Mouse (Mus musculus) ovary, postnatal 14 days (tissue): Measurements from ENCODE around the gene Krt88.

Source experiments
- DNase-seq: peaks from one replicate; pipeline ENCODE4 v3.0.0; 2022; ENCODE audit warnings: low spot score

Gene Krt88

DNA sequence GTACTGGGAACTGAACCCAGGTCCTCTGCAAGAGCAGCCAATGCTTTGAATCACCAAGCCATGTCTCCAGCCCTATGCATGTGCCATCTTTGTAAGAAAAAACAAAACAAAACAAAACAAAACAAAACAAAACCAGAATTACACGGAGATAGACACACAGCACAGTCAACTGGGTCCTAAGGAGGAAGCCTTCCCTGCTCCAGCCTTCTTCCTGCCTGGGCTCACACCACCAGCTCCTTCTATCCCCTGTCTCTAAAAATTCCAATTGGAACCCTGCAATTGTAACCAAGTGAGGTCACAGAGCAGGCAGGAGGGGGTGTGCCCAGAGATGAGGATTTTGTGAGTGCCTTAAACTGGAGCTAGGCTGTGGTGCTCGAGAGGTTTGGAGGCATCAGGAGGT is at the start of gene Krt88:
Gene Krt88, plus strand, starts transcription at position 301 of the 400 bp plus-strand sequence.
- no peak for DNase-seq

GRCm38 (mm10) chr15:101398269-101398668 is 49.3 kb upstream of the Krt88 start:
- DNase-seq = no peak

GRCm38 (mm10) chr15:101410775-101411174 is 36.8 kb upstream of the Krt88 start, which contains the start of gene Krt7:
Gene Krt7, plus strand, starts transcription at chr15:101411043.
- DNase-seq = no peak

- no peak for DNase-seq
These were observed 35.4 kb upstream of the Krt88 start for GRCm38 (mm10) chr15:101412188-101412587.

GRCm38 (mm10) chr15:101413916-101414635 is 33.5 kb upstream of the Krt88 start:
- DNase-seq = no peak

DNA sequence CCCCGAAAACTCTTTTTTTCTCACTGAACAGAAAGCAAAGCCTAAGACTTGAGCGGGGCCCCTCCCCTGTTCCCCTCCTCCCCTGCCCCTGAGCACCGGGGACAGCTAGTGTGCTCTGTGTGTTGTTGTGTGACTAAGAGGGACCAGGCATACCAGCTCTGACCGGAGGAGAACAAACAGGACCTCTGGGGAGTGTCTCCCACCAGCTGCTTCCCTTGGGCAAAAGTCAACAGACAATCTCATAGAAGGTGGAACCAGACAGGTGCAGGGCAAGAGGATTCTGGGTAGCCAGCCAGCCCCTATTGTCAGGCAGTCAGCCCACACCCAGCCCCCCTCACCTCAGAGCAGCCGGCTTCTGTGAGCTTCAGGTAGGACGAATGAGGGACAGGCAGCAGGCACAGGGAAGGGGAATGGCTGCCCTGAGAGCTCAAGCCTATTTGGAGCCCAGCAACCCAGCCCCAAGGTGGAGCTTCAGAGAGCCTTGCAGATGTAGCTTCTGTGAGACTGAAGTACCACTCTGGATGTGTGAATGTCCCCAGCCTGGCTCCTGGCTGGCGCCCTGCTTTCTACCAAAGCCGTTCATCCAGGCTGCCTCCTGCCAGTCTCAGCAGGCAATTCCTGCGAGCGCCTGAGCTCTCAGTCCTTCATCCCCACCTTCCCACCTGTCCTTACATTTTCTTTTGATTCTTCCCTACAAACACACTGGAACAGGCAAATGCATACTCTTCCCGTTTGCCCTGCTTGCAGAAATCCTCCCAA is 32.6 kb upstream of the Krt88 start:
- no peak for DNase-seq

DNA sequence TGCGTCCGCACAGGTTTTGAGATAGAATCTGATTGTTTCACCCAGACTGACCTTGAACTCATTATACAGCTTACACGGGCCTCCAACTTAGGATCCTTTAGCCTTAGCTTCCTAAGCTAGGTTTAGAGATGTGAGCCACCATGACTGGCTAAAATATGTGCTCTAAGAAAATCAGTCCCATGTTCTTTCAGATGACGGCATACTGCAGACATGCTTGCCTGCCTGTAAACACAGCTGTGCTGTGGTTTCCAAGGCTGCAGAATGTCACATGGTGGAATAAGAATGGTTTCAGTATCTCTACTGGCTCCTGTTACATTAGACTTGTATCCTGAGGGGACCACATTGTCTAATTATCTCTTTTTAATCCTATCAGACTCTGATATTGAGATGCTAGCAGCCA is 28.6 kb upstream of the Krt88 start:
- DNase-seq = no peak

DNA sequence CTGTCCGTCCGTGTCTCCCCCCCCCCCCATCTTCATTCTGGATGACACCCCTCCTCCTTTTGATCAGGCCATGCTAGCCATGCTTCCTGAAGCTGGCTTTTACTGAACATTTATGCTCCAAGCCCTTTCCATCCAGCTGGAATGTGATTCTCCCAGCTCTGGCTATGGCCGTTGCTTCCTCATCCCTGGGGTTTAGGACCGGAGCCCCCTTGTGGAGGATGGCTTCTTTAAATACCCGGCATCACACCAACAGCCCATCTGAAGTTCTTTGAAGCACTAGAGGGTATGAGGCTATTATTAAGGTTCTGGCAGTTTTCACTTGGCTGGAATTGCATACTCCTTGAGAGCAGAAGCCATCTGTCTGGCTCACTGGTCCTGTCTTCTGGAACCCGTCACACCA is 26.6 kb upstream of the Krt88 start:
- no peak for DNase-seq

- DNase-seq = no peak
These were observed 22.6 kb upstream of the Krt88 start for GRCm38 (mm10) chr15:101424914-101425313.

DNA sequence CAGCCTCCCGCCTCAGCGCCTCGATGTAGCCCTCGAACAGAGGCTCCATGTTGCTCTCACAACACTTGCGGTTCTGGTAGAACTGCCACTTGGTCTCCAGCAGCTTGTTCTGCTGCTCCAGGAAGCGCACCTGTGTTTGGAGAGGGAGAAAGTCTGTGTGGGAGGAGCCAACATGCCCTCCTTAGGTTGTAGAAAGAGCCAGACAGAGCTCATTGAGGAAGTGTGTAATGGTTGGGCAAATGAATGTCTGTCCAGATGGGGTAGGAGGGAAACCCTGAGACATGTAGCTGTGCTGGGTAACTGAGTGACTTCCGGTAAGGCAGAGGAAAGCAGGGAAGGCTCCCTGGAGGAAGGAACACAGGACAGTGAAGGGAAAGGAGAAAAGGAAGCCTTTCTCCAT is 10.9 kb upstream of the Krt88 start:
- no peak for DNase-seq

DNA sequence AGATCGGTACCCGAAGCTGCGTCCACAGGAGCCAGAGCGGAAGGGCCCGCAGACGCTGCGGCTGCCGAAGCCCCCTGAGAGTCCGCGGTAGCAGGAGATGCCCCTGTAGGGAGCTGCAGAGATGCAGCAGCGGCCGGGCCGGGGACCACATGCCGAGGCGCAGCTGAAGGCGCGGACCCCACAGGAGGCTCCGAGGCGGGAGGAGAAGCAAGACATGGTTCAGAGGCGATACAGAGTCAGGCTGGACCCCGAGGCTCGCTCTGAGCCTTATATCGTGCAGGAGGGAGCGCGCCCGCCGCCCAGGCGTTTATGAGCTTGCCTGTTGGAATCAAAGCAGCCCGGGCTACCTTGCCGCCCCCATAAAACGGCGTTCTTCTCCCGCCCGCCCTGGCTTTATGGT is 9.0 kb upstream of the Krt88 start, which contains the start of gene Krt87:
Gene Krt87, minus strand, starts transcription at position 250 of the 400 bp plus-strand sequence.
- no peak for DNase-seq

DNA sequence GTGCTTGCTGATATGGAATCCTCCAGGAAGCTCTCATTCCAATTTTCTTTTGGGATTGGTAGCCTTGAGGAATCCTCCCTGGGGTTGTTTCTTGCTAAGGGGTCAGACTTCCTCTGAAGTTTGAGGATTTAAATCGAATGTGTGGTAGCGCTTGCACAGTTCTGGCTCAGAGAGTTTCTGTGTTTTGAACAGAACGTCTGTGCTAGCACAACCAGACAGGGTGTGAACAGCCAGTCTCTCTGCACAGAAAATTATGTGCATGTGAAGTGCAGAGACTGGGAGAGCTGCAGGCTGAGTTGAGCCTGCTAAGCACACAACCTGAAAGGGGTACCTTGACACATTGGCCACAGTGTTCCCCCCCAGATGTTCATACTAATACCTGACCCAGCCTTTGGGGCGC is 6.7 kb upstream of the Krt88 start:
- DNase-seq = no peak

DNA sequence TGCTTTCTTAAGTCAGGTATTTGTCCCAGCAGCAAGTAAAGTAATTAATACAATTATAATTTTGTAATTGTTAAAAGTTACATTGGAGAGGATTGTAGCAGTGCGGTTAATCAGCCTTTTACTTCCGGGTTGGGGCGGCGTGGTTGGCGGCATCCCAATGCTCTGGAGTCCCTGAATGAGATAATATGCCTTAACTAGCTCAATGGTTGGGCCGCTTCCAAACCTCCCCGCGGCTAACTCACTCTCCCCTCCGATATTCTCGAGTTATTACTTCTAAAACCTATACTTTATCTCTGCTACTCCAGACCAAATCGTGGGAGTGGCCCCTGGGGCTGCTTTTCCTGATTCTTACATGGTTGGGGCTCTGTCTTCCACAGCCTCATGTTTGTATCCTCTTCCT is 972 bp upstream of the Krt88 start:
- DNase-seq = peak; percentile 23

- peak; percentile 75 for DNase-seq
These were observed 5.7 kb downstream of the Krt88 start for GRCm38 (mm10) chr15:101453093-101453736.

- no peak for DNase-seq
These were observed 7.2 kb downstream of the Krt88 start for GRCm38 (mm10) chr15:101454774-101455173.

DNA sequence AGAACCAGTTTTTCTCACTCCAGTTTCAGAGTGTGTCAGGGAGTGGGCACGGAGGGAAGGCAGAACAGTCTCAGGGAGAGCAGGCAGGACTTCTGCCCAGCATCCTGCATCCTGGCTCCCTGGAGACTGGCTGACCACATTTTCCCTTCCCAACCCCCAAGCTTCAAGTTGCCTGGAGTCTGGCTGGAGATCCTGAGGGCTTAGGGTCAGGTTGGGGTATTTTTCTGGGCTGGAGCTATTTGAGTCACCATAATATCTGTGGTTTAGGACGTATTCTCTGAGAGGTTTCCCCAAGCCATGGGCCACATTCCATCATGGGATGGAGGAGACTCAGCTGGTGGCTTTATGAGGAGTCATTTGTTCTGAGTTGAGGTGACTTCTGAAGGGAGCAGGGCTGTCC is 7.7 kb downstream of the Krt88 start:
- no peak for DNase-seq

DNA sequence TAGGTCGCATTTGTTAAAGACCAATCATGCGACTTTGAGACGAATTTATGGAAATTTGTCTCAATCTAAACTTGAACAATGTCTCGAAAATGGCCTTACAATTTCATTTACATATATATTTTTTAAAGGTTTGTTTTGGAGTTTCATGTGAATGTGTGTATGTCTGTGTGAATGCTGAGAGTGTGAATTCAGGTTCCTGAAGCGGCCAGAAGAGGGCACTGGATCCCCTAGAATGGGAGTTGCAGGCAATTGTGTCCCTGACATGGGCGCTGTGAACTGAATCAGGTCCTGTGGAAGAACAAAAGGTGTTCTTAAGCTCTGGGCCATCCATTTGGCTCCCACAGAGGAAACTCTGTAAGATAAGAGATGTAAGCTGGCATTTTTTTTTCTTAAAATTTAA is 8.3 kb downstream of the Krt88 start:
- no peak for DNase-seq

GRCm38 (mm10) chr15:101458361-101458930 is 10.9 kb downstream of the Krt88 start:
- no peak for DNase-seq

DNA sequence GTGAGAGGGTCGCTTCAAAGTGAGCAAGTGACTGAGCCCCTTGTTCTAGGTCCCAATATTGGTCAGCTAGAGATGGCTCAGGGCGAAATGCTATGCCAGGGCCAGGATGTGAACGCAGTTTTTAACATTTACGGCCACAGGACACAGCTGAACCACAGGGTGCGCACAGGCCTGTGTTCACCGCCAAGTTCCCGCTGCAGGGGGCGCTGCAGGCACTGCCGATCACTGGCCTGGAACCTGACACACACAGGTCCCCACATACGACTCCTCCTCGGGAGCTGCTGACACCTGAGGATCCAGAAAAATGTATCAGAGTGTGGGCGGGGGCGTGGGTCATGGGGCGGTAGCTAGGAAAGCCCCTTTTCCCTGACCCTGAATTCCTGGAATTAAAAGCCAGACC is 11.7 kb downstream of the Krt88 start:
- DNase-seq = no peak

DNA sequence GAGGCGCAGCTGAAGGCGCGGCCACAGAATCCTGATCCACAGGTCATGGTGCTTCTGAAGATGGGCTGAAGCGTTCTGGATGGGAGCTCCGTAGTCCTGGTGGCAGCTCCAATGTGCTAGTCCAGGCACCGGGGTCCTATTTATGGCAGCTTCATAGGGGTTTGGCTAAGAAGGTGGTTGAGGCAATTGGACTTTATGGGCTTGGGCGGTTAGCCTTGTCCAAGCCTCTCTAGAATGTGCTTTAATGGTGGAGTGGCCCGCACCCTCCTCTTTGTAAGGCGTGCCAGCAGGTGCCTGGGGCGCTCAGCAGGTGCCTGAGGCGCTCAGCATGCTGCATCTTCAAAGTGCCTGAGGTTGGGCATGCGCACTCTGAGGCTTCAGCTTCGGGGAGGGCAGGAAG is 16.1 kb downstream of the Krt88 start, which contains the start of gene Krt81:
Gene Krt81, minus strand, starts transcription at position 101 of the 400 bp plus-strand sequence.
- DNase-seq = no peak

DNA sequence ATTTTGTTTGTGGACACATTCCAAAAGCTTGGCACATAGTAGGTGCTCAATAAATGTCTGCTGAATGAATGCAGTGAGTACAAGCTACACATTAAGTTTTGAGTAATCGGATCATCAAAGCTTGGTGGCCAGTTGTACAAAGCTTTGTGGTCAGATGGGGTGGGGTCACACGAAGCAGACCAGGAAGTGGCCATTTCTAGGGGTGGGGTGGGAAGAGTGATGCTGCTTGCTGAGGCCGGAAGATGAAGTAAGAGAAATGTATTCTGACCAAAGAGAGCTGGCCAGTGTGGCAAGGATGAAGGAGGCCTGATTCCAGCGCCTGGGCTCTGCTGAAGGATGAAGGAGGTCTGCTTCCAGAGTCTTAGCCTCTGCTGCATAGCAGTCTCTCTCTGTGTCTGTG is 21.5 kb downstream of the Krt88 start:
- no peak for DNase-seq

- DNase-seq = peak; percentile 38
These were observed 25.5 kb downstream of the Krt88 start, which contains the start of gene Krt86 for GRCm38 (mm10) chr15:101472952-101473528. Gene Krt86, plus strand, starts transcription at chr15:101473478.
